Mouse (Mus musculus) lung, adult 2 months (tissue): ENCODE measurements at regions not wholly inside any gene's neighbourhood (a gene's known extent, or its start where the extent isn't known, plus 50 kb on each side); places are given as distances from the start of the nearest gene placed in this dataset.

Experiments
- DNase-seq: peaks from one replicate; pipeline ENCODE4 v3.0.0; 2022
- H3K4me1 ChIP-seq: fragments of 200-500 bp; 2 replicates; pipeline ENCODE4 v1.6.1; 2011; ENCODE audit warnings: low read length; ENCODE audit not compliant: control insufficient read depth, insufficient read depth
- H3K4me3 ChIP-seq: fragments of 200-500 bp; replicated peaks from 2 replicates; pipeline ENCODE3; 2011; ENCODE audit warnings: low read depth, mild to moderate bottlenecking, control low read depth, low read length; ENCODE audit errors: extremely low read depth
- CTCF ChIP-seq: fragments of 200-500 bp; IDR thresholded peaks from 2 replicates; pipeline ENCODE4 v1.5.1; 2011; ENCODE audit warnings: mild to moderate bottlenecking, low read length, control low read depth; ENCODE audit not compliant: insufficient read depth
- POLR2A ChIP-seq: fragments of 200-500 bp; IDR thresholded peaks from 2 replicates; pipeline ENCODE4 v1.6.1; 2011; ENCODE audit warnings: low read depth, mild to moderate bottlenecking, control low read depth, low read length, borderline replicate concordance; ENCODE audit errors: extremely low read depth
- WGBS: fragments of 180-500 bp; shearing (Covaris S2); methylation state at CpG from one replicate; pipeline ENCODE4 v1.1.7; 2018; 5-methylcytosine and 5-hydroxymethylcytosine counted together

DNA sequence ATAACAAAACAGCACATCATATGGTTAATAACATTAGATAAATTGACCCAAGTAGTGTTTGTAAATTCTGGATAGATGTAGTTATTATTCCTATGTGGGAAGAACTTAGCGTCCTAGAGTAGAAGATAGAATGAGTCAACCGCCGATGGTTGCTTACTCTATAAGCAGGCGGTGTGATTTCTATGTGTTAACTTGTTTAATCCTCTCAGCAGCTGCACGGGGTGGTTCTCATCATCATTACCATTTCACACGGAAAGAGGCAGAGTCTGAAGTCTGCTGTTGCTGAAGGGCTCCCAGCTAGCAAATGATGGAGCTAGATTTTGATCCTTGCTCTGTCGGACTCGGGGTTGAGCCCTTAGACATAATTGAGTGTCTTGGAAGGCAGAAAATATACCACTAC lies 334.6 kb upstream of the 4931429L15Rik start:
- DNase-seq: no peak
- H3K4me3 ChIP-seq: no peak overlapping the region
- no peaks in the 10 kb centered on the region for H3K4me1 ChIP-seq
- TF ChIP-seq POLR2A (no peak), CTCF (no peak)
- WGBS: 78% methylated on average over 8 of the region's 8 CpGs

DNA sequence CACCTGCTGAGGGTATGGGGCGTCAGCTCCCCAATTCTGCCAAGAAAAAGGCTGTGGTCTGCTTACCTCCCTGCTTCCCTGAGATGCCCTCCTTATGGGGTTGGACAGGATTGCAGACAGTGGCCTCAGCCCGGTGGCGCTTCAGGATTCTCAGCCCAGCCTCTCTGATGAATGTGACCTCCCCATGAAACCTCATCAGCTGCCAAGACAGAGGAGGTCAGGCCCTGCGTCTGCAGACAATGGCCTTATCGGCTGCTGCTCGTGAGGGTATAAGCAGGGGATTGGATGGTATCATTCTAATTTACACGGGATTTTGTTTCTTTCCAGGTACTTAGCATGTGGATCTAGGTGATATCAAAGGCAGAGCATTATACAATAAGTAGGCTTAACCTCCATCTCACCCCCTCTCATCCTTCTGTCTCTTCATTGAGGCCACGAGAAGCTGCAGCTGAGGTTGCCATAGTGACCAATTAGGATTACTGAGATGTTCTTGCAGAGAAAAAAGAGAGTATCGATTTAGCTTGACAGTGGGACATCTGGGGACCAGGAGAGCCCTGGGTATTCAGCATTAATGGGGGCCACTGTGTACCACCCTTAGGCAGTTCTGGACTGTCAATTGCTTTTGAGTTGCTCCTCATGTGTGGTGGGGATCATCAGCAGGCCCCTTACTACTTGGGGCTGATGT lies 327.6 kb upstream of the 4931429L15Rik start:
- 59% methylated on average over 9 of the region's 9 CpGs for WGBS
- no peaks in the 10 kb centered on the region for H3K4me1 ChIP-seq
- TF ChIP-seq POLR2A: no peak
- no peak for TF ChIP-seq CTCF
- no peak for DNase-seq
- H3K4me3 ChIP-seq: no peak overlapping the region

DNA sequence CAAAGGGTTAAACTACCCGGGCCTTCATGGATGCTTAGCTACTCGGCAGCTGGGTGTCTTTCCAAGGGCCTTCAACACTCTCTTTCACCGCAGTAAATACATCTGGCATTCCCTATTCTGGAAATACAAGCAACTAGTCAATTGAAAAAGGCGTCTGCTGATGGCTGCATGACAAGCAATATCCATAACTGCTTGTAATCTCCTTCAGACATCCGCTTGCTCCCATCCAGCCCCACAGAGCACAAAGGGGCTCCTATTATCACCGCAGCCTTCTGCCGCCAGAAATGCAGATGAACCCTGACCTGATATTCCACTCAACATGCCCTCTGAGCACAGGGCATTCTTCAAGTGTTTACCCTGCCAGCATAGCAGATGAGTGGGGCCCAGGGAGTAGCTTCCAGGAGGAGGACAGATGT lies 325.7 kb upstream of the 4931429L15Rik start:
- TF ChIP-seq POLR2A (no peak), CTCF (no peak)
- no peaks in the 10 kb centered on the region for H3K4me1 ChIP-seq
- no peak for DNase-seq
- 22% methylated on average over 7 of the region's 7 CpGs for WGBS
- H3K4me3 ChIP-seq: no peak overlapping the region

DNA sequence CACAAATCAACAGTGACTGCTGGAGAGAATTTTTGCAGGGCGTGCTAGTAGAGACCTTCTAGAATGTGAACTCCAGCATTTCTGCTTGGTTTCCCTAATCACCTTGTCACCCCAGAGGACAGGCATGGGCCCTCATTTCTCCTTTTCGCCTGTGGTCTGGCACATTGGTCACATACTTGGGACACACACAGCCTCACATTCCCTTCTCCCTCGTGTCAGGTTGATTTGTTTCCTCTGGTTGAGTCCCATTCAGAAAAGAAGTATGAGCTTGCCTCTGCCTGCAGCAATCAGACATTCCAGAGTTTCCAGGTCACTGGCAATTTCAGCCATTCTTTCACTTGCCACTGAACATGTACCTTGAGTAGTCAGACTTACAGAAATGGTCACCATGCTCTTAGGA lies 323.8 kb upstream of the 4931429L15Rik start:
- no peak overlapping the region for H3K4me3 ChIP-seq
- no peak for DNase-seq
- TF ChIP-seq POLR2A (no peak), CTCF (no peak)
- H3K4me1 ChIP-seq: no peaks in the 10 kb centered on the region
- WGBS: 58% methylated on average over 3 of the region's 3 CpGs

DNA sequence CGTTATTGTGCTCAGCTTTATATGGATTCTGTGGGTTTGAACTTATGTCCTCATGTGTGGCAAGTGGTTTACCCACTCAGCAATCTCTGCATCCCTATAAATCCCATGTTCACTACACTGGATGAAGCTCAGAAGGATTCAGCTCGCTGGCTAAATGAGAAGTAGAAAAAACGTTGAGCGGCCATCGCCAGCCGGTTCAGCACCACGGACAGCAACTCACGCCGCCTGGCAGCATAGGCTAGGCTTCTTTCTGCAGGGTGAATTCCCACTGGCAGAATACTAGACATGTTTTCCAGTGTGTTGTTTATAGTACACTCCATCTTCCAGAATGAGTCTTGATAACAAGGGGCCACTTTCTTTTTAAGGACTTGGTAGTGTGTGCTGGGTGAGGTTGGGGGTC lies 322.9 kb upstream of the 4931429L15Rik start:
- 7% methylated on average over 9 of the region's 9 CpGs for WGBS
- DNase-seq: peak; percentile 10

DNA sequence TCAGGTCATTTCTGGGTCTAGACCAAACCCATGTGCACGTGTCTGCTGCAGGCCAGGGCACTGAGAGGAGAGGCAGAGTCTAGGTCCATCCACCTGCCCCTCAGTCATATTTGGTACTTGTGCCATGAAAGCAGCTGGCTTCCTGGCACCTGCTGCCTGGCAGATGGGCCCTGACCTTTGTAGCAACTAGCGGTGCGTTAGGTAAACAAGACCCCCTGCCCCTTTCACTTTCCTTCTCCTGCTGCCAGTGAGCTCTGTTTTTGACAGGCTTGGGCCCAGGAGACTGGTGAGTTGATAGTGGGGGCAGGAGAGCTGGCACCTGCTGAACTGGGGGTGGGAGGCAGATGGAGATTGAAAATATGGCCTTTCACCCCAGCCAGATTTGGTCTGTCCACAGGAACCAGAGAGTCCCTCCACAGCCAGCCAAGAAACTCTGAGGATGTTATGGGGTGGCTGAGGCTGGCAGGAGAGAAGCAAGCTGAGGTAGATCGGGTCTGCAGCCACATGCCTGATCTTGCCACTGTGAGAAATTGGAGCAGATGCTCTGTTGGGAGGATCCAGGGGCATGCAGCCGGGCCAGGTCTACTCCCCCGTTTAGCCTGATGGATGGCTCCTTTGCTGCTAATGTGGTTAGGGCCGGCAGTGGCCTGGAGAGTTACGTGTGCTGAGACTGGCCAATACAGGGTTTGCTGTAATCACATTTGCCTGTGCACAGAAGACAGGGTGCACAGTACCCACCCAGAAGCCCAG lies 316.6 kb upstream of the 4931429L15Rik start:
- no peak overlapping the region for H3K4me3 ChIP-seq
- 50% methylated on average over 8 of the region's 8 CpGs for WGBS

More for the DNA sequence above, 322.9 kb upstream of the 4931429L15Rik start:
- no peak for TF ChIP-seq CTCF
- no peak for TF ChIP-seq POLR2A
- Histone ChIP-seq H3K4me1 (no peaks in the 10 kb centered on the region), H3K4me3 (no peak overlapping the region)

DNA sequence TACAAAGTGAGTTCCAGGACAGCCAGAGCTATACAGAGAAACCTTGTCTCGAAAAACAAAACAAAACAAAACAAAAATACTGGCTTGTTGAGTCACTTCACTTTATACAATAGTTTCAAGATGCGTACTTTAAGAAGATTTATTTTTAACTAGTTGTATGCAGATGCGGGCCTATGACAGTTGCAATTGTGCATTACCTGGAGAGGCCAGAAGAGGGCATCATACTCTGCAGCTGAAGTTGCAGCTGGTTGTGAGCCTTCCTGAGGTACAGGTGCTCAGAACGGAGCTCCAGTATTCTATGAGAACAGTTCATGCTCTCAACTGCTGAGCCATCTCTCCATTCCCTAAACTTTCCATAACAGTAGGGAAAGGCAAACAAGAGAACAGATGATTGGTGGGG lies 314.2 kb upstream of the 4931429L15Rik start:
- WGBS: 75% methylated on average over 4 of the region's 4 CpGs
- Histone ChIP-seq H3K4me1 (no peaks in the 10 kb centered on the region), H3K4me3 (no peak overlapping the region)
- no peak for DNase-seq
- TF ChIP-seq POLR2A: no peak
- TF ChIP-seq CTCF: peak; percentile 43; the same call in 1 of the 2 replicates

More for the DNA sequence above, 316.6 kb upstream of the 4931429L15Rik start:
- no peak for DNase-seq
- no peak for TF ChIP-seq CTCF
- no peak for TF ChIP-seq POLR2A
- no peaks in the 10 kb centered on the region for H3K4me1 ChIP-seq

DNA sequence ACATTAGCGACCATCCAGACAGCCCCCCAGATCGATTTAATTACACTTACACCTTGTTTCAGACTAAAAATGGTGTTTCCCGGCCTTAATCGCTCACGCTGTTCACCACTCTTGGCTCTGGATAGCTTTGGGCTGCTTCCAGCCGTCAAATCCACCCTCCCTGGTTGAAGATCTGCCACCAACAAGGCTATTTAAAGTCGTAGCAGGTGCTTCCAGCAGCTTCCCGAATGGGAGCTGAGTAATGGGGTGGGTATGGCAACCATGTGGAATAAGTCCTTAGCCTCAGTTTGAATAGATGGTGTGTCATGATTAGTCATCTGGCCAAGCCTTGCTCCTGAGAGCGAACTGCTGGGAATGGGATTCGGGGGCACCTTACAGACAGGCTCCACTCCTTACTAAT lies 312.8 kb upstream of the 4931429L15Rik start:
- TF ChIP-seq CTCF (no peak), POLR2A (no peak)
- 72% methylated on average over 10 of the region's 10 CpGs for WGBS
- H3K4me1 ChIP-seq: no peaks in the 10 kb centered on the region
- no peak for DNase-seq
- H3K4me3 ChIP-seq: no peak overlapping the region

DNA sequence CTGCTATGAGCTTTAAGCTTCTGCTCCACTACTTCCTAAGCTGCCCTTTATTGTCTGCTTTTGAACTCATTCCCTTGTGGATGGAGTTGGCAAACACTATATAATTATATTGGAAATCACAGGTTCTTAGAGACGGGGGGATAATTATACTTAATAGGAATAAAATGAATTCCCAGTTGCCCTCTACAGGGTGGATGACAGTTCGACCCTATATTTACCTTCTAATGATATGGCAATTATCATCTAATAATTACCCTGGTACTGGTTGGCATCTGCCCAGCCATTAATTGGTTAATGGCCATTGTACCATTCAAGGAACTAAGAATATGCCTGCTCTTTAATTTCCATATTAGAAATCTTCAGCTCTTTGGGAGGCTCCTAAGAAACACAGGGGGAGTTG lies 302.5 kb upstream of the 4931429L15Rik start:
- 73% methylated on average over 2 of the region's 2 CpGs for WGBS
- no peak for DNase-seq
- H3K4me1 ChIP-seq: no peaks in the 10 kb centered on the region
- TF ChIP-seq CTCF (no peak), POLR2A (no peak)
- no peak overlapping the region for H3K4me3 ChIP-seq

DNA sequence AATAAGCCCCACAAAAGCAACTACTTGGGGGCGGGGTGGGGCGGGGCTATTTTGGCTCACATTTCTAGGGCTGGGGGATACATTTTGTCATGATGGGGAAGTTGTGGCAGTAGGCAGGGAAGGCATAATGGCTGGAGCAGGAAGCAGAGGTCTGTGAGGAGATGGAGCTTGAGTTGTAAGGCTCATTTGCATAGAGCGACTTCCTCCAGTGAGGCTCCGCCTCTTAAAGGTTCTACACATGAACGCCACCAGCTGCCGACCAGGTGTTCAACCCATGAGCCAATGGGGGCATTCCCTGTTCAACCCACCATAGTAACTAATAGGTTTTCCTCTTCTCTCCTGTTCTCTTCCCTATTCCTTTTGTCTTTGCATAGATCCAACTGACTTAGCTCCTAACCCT lies 302.1 kb upstream of the 4931429L15Rik start:
- TF ChIP-seq CTCF (no peak), POLR2A (no peak)
- 94% methylated on average over 6 of the region's 6 CpGs for WGBS
- DNase-seq: no peak
- Histone ChIP-seq H3K4me3 (no peak overlapping the region), H3K4me1 (no peaks in the 10 kb centered on the region)
